Mouse (Mus musculus) gastrocnemius, postnatal 25 days (tissue): Measurements from ENCODE around the gene Gcc2. TPM values are rescaled to one million over a fixed set of nuclear protein-coding genes. Genes with fewer than 3 reads are reported as not detected.
"Not testable (repeated sequence)": the region's sequence is repeated elsewhere in the genome, so short reads cannot be mapped to it uniquely, and the experiment has no call there.

ENCODE experiments used
- DNase-seq: peaks from one replicate; pipeline ENCODE4 v3.0.0; 2022
- total RNA-seq, 2 experiments: library from RNA; stranded (reverse); gene quantifications; 1 replicate in 1 of 2; 2 replicates in 1 of 2; pipeline ENCODE4 v1.2.3; 2021

Gcc2 gene
- total RNA-seq, 2 experiments from 2014 or later = 21.4 to 22.9 TPM

DNA sequence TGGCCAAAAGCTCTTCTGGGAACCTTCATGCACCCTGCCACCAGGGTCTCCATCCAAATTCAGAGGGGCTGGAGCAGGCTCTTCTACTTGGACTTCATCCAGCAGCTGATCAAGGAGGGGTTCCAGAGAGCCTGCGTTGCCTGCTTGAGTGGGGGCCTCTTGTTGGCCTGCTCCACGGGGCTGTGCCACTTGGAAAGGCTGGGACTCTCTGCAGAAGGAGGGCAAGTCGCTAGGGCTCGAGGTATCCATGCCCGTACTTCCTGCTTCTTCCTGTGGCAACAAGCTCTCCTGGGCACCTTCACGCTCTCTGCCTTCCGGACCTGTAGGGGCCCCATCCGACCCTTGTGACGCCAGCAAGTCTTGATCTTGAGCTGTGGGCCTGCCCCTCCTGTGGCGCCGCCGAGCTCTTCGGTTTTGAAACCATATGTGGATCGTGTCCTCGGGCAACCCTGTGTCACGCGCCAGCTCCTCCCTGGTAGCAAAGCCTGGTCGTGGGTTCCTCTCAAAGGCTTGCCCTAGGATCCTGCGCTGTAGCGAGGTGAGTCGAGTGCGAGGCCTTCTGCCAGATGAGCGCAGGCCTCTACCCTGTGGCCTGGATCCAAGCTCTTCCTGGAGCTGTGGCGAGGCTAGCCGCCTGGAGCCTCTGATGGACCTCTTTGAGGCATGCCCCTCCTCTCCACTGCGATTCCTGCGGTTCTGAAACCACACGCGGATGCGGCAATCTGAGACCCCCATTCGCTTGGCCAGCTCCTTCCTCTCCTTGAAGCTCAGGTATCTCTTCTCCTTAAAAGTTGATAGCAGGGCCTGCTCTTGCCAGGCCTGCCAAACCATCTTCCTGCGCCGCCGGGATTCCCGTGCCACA lies 23.3 kb upstream of the Gcc2 start:
- DNase-seq = peak; percentile 84

DNA sequence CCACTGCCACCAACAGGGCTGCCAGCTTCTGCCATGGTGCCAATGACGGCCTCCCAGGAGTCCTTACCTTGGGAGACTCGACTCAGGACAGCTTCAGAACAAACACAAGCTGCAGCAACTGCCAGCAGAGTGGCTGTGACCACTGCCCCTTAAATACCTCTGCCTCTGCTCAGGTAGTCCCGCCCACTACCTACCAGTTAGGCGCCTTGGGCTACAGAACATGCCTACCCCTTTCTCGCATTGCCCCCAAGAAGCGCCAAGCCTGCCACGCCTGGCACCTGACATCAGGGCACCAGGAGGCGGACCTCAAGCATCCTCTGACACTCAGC lies 22.7 kb upstream of the Gcc2 start, which contains the start of gene Duxf3:
Gene Duxf3 (minus strand): TSS at position 35 of the 329 bp plus-strand sequence.
- DNase-seq = not testable (repeated sequence)

DNA sequence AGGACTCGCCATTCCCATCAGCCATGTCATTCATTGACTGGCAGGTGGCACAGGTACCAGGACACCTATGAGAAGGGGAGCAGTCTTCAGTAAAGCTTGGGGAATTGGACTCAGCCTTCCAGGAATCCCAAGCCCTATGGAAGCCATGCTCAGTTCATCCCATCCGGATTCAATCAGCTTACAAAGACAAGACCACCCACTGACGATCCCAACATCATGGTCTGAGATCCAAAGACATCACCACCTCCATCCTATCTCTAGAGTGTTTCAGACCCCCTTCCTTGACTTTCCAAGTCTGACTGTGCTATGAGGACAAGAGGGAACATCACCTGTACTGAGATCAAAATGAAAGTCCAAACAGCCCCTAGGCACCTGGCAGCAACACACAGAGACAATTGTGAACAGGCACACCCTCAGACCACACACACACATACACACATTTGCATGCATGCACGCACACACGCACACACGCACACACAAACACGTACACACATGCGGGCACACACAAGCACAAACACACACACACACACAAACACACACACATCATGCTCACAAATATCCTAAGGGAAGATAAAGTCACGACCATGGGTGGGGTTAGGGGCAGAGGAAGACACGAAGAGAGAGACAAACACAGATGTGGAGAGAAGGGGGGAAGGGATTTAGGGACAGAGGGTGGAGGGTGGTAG lies 22.1 kb upstream of the Gcc2 start:
- not testable (repeated sequence) for DNase-seq

DNA sequence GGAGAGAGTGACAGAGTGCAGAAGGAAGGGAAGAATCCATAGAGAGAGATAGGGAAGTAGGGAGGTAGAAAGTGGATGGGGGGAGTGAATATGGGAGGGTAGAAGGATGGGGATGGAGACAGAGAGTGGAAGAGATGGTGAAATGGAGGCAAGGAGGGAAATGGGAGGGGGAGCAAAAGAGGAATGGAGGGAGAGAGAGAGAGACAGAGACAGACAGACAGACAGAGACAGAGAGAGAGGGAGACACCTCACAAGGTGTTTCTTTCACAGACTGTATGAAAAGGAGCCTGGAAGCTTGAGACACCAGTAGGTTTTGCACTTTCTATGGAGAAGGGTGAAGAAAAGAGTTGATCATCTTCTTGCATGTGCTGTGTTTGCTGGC lies 21.6 kb upstream of the Gcc2 start:
- DNase-seq = not testable (repeated sequence)

DNA sequence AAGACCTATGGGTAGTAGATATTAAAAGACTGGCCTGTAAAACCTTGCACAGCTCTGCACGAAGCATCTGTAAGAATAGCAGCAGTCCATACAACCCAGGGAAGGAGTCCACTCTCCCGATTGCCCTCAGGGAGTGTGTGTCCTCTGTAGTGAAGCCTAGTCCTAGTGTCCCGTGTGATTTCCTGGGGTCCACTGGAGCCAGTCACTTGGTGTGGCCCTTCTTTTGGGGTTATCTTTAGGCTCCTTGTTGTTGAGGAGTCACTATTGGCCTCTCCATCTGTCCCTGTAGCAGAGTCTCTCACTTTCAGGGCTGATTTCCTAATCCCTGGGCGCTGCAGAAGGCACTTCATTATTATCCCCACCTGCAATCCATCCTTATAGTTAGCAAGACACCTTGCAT lies 20.3 kb upstream of the Gcc2 start:
- not testable (repeated sequence) for DNase-seq

DNA sequence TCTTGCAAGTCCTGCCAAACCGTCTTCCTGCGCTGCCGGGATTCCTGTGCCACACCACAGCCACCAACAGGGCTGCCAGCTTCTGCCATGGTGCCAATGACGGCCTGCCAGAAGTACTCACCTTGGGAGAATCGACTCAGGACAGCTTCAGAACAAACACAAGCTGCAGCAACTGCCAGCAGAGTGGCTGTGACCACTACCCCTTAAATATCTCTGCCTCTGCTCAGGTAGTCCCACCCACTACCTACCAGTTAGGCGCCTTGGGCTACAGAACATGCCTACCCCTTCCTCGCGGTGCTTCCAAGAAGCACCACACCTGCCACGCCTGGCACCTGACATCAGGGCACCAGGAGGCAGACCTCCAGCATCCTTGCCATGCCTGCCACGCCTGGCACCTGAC lies 18.7 kb upstream of the Gcc2 start, which contains the start of gene Gm4981:
Gene Gm4981 (minus strand): TSS at position 89 of the 400 bp plus-strand sequence.
- DNase-seq = no peak

DNA sequence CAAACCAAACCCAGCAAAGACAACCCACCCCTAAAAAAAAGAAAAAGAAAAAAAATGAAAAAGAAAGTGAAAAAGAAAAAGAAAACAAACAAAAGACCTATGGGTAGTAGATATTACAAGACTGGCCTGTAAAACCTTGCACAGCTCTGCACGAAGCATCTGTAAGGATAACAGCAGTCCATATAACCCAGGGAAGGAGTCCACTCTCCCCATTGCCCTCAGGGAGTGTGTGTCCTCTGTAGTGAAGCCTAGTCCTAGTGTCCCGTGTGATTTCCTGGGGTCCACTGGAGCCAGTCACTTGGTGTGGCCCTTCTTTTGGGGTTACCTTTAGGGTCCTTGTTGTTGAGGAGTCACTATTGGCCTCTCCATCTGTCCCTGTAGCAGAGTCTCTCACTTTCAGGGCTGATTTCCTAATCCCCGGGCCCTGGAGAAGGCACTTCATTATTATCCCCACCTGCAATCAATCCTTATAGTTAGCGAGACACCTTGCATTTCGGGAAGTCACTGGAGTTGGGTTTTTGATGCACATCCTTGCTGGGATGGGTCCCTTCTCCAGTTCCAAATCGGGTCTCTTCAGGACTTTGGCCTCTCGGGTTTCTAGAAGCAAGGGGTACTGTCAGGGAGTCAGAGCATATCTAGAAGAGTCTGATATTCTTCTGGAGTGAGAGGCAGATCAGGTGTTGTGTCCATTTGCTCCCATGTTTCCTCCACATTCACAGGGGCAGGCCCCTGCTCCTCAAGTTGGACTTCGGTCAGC lies 16.1 kb upstream of the Gcc2 start:
- peak; percentile 69 for DNase-seq

DNA sequence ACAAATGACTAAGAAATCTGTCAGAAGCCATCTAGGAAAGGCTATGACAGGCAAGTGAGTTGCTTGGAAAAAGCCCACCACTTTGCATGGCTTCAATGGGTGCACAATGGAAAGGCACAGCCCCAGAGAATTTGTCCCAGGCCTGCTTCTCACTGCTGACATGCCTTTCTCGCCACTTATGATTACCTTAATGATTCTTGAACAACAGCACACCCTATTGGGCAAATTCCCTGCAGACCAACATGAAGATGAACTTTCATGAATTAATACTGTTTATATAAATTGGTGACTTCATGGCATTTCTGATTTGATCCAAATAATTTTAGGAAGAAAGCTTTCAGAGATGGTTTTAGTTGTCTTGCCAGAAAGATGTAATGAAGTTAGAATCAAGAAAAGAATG lies 5.8 kb upstream of the Gcc2 start:
- DNase-seq = no peak

DNA sequence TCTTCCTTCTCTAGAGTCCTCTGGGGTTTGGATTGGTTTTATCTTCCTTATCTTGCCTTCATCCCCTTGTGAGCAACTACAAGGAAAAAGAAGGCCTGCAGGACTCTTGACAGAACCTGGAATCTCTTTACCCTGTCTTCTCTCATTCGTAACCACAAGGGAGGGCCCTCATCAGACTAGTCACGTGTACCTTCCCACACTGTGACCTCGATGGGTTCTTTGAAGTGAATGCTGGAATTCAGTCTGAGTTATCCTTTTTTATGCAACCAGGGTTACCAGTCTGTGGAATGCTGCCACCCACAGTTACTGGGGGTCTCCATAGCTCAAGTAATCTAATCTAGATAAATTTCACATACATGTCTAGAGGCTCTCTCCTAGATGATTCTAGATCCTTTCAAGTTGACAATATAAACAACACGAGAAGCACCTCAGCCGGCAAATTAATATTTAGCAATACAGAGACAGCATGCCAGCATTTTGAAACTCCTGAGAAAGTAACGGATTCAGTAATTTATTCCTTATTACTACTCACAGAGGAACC lies 592 bp upstream of the Gcc2 start:
- no peak for DNase-seq

DNA sequence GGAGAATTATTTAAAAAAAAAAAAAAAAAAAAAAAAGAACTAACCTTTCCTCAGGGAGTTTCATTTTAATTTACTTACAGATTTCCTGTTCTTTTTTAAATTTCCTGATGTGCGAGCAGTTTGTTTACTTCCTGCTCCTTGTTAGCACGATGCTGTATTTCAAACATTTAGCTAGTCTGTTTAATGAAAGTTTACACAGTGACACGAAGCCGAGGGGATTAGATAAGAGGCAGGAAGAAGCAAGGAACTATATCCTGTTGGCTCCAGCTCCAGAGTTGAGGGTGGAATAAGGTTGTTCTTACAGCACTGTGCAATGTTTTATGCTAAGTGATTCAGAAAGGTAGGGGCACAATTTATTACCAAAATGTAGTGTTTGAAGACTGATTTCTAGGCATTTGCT lies 657 bp downstream of the Gcc2 start:
- DNase-seq = no peak

DNA sequence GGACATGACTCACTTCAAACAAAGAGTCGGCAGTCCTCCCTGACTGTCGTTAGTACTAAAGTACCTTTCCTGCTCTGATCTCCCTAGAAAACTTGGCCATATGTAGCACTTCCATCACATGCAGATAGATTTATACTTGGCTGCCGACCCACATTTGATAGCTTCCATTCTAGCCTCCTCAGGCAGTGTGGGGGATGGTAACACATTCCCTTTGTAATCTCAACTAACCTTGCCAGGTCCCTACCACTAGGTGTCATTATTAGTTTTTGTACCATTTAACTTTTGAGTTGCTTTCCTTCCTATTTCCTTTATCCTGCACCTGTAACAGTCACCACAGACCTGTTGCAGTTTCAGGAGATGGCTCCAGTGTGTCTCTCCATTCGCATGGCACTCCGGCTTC lies 3.2 kb downstream of the Gcc2 start:
- no peak for DNase-seq

DNA sequence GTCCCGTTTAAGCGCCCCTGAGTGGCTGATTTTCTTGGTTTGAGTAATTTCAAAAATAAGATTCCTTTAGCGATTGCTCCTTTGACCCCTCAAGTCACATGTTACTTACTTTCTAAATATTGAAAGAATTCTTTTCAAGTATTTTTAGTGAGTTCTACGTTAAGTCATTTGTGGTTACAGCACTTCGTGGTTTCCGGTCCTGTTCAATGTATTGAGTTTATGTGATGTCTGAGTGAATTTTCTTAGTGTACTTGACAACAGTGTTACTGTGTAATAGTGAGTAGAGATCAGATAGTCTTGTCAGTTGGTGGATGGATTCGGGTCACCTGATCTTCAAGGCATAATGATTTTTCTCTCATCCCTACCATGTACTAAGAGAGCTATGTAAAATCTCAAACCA lies 26.9 kb downstream of the Gcc2 start:
- DNase-seq = no peak

DNA sequence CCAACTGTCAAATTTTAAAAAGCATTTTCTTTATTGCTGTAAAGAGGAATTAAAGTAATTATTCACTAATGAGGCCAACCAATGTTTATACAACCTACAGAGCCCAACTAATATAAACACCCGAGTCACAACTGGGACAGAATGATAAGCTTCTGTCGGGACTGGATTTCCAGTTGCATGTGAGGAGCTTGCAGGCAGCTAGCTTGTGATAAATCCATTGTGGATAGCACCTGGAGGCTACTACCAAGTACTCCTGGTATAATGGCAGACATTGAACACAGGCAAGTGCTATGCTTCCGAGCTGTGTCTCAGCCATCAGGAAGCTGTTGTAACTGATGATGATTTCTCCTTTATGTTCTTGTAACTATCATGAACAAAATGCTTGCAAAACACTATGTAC lies 35.4 kb downstream of the Gcc2 start:
- DNase-seq = no peak

DNA sequence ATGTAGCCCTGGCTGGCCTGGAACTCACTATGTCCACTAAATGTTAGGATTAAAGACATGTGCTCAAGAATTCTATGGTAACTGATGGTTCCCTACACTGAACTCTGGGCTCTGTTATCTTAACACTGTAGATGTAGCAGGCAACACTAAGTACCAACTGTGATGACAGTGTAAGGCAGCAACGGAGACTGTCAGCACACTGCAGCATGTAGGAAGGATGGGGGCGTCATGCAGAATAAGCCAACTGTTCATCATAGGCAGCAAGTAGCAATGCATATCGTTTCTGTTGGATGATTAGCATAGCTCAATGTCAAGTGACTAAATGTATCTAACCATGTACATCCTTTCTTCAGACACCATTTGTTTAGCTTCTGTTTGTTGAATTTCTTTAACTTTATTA lies 38.9 kb downstream of the Gcc2 start:
- DNase-seq = no peak

DNA sequence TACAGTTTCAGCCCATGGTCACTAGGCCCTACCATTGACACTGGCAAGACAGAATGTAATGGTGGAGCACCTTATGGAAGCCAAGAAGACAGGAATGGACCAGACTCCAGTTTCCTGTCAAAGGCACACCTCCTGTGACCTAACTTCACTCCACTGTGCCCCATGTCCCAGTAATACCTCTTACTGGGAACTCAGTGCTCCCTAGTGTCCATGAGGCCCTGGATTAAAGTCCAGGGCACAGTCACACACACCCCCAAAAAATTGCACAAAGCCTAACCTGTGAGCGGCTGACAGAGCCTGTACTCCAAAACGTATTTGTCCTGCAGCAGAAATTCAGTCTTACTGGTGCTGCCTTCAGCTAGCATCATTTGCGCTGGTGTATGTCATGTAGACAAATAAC lies 40.3 kb downstream of the Gcc2 start:
- no peak for DNase-seq

DNA sequence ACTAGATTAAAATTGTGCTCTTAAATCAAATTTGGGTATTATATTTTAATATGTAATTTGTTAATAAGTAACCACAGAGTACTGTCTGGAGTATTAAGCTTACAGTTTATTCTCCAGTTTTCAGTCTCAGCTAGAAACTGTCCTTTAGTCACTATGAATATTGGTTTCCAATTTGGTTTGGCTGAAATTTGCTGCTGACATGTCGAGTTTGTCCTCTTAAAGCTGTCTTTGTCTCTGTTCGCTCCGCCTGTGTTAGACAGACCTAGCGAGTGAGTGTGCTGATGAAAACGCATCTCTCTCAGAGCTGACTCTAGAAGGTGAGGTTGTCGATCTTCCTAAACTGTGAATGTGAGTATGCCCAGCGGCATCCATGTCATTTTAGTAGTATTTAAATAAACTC lies 49.7 kb downstream of the Gcc2 start:
- DNase-seq = no peak

DNA sequence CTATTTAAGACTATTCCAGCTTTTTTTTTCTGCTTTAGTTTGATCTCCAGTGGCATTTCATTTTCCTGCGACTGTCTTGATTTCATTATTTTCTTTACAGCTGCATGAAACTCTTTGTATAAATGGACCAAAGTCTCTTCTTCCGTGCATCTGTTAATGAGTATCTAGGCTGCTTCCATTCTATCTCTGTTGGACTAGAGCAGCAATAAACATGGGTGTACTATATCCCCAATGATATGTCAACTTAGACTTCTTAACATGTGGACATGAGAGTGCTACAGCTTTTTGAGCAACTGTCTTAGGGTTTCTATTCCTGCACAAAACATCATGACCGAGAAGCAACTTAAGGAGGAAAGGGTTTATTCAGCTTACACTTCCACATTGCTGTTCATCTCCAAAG lies 51.6 kb downstream of the Gcc2 start:
- no peak for DNase-seq

DNA sequence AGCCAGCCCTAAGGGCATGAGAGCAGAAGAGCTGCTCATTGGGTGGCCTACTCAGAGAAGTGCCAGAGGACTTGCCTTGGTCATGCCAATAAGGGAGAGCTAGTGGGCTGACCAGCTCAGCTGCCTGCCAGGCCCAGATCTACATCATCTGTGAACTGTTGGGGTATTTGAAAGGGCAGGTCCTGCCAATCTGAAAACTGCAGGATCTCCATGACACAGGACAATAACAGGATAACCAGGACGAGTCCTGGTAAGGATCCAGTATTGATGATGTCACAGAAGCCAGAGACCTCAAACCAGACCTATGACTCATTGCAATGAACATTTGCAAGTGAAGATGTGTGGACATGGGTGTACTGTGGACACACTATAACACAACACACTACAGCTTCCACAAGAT lies 55.5 kb downstream of the Gcc2 start:
- DNase-seq = no peak

DNA sequence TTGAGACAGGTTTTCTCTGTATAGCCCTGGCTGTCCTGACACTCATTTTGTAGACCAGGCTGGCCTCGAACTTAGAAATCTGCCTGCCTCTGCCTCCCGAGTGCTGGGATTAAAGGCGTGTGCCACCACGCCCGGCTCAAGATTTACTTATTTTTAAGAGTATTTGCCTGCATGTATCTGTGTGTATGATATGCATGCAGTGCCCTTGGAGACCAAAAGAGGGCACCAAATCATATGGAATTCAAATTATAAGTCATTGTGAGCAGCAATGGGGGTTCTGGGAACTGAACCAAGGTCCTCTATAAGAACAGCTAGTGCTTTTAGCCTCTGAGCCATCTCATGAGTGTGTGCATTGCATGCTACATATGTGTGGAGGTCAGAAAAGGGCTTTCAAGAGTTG lies 57.6 kb downstream of the Gcc2 start:
- no peak for DNase-seq

DNA sequence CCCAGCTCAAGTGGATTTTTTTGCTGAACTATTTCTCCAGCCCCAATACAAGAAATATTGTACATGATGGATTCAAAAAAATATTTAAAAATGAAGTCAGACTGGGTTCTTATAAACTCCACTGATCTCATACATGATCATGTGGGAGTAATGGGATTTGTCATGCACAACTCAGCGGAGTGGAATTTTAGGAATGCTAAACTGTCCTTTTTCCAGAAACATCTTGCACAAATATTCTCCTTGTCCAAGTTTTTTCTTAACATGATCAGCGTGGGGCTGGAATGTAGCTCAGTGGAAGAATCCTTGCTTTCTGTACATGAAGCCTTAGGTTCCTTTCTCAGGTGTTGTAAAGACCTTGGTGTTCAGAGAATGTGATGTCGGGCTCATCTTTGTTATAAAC lies 65.6 kb downstream of the Gcc2 start:
- DNase-seq = no peak

DNA sequence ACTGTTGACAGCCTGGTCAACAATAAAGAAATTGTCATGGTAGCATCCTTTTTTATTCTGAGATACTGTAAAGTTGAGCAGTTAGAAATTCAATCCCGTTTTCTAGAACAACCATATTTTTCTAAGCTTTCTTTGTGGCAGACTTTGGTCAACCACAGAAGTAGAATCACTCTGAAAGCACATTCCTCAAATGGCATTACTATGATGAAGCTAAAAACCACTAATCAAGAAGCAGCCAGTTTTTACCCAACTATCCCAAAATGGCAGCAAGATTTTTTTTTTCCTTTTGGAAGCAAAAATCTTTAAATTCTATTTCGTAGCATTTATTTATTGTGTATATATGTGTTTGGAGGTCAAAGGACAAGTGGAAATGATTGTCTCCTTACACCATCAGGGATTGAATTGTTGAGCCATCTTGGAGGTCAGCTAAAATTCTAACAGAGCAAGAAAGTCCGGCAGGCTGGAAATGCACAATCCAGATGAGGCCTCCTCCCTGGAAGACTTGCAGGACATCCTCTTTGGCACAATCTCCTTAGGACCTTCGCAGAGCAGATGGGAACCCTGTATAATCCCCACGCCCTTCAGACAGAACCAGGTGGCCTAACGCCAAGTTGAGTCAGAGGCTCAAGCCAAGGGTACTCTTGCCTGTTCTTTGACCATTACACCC lies 67.2 kb downstream of the Gcc2 start:
- no peak for DNase-seq
